Mouse (Mus musculus) effector memory CD4-positive, alpha-beta T cell, adult 5 months (primary cell): ENCODE results near the gene Serpinb3d. TPM values are rescaled to one million over a fixed set of nuclear protein-coding genes. Genes with fewer than 3 reads are reported as not detected.

Experiments
- polyA plus RNA-seq: library from polyadenylated mRNA; unstranded; fragments of 100-300 nt; shearing (Covaris generic); gene quantifications from one replicate; pipeline ENCODE4 v1.2.1, GENCODE M21; 2017

Gene Serpinb3d
- not detected for polyA plus RNA-seq

GRCm38 (mm10) chr1:107083406-107083805 lies at the start of gene Serpinb3d:
Gene Serpinb3d (minus strand): TSS chr1:107083506.

GRCm38 (mm10) chr1:107052203-107052602 lies 31.1 kb downstream of the Serpinb3d start, which contains the start of gene Serpinb3a:
Gene Serpinb3a (minus strand): TSS chr1:107052303.

Other genes starting within 250 kb of the Serpinb3d start
- not detected for gene Serpinb5, start 222.3 kb downstream of the Serpinb3d start, polyA plus RNA-seq
- gene Serpinb12, start 149.1 kb downstream of the Serpinb3d start, polyA plus RNA-seq = not detected
- not detected for gene Serpinb13, start 102.5 kb downstream of the Serpinb3d start, polyA plus RNA-seq
- not detected for gene Serpinb3a, start 31.2 kb downstream of the Serpinb3d start, polyA plus RNA-seq
- not detected for gene Serpinb3b, start 194.9 kb upstream of the Serpinb3d start, polyA plus RNA-seq
- gene Serpinb3c, start 194.9 kb upstream of the Serpinb3d start, polyA plus RNA-seq = not detected